Mouse (Mus musculus): ENCODE results near the gene Gimap4. TPM values are rescaled to one million over a fixed set of nuclear protein-coding genes. Genes with fewer than 3 reads are reported as not detected.

The Gimap4 gene
- polyA plus RNA-seq, 1 experiment = 73.5 TPM

DNA sequence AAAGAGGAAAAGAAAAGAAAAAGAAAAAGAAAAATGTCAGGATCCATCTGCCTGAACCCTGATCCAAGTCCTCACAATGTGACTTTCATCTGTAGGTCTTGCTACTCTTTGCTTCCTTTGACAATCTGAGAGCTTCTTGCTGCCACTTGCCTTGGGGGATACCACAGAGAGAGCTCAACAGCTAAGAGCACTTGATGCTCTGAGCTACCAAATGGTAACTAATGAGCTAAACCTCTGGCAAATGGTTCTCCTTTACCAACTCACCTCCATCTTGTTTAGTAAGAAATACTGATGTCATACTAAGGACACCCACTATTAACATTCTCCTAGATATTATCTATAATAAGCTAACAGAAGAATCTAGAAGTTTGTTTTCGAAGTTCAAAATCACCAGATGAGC is 49.3 kb downstream of the Gimap4 start:
- 85% methylated on average over 1 of the region's 1 CpGs for WGBS
- Histone ChIP-seq H3K27me3 (ENCODE audit: control insufficient read depth, insufficient read depth, low read length) (no peaks in the 10 kb centered on the region), H3K4me3 (ENCODE audit: extremely low read depth, insufficient read depth, insufficient read length) (no peak overlapping the region), H3K27ac (ENCODE audit: insufficient read depth, low read length) (peak overlapping the region; percentile 88), H3K4me1 (ENCODE audit: control insufficient read depth, insufficient read depth, insufficient read length) (peaks cover 33% of the 10 kb centered on the region), H3K36me3 (ENCODE audit: control insufficient read depth, insufficient read depth, low read length) (peaks cover 2% of the 10 kb centered on the region; the same call in 1 of the 2 replicates)
- TF ChIP-seq POLR2A (IDR thresholded peaks at IDR 0.05; ENCODE audit: low read depth, low read length) = no peak
- no peak for TF ChIP-seq CTCF (IDR thresholded peaks at IDR 0.05; ENCODE audit: extremely low read depth, insufficient read depth, insufficient read length, insufficient replicate concordance)
- no peak for DNase-seq (ENCODE audit: low read depth in 1 of 2, low spot score in 2 of 2)

DNA sequence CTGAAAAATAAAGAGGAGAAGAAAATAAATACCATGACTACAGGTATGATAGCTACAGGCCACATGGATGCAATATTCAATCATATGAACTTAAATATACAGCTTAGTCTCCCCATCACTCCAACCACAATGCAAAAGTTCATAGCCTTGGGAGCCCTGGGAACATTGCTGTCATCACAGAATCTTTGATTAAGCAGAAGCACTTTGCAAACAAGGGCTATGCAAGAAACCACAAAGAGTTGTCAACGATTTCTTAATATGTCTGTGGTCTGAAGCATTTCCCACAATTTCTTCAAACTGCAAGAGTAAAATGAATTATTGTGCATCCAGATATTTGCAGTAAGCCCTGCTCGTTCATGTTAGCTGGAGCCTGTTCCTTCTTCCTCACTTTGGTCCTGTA is 52.7 kb downstream of the Gimap4 start:
- TF ChIP-seq CTCF (IDR thresholded peaks at IDR 0.05; ENCODE audit: extremely low read depth, insufficient read depth, insufficient read length, insufficient replicate concordance) (no peak), POLR2A (IDR thresholded peaks at IDR 0.05; ENCODE audit: low read depth, low read length) (no peak)
- DNase-seq (ENCODE audit: low read depth in 1 of 2, low spot score in 2 of 2) = no peak
- Histone ChIP-seq H3K36me3 (ENCODE audit: control insufficient read depth, insufficient read depth, low read length) (peaks cover 10% of the 10 kb centered on the region), H3K4me1 (ENCODE audit: control insufficient read depth, insufficient read depth, insufficient read length) (peaks cover 28% of the 10 kb centered on the region; the same call in 1 of the 2 replicates), H3K27me3 (ENCODE audit: control insufficient read depth, insufficient read depth, low read length) (no peaks in the 10 kb centered on the region), H3K27ac (ENCODE audit: insufficient read depth, low read length) (peak overlapping the region; percentile 85), H3K4me3 (ENCODE audit: extremely low read depth, insufficient read depth, insufficient read length) (peak overlapping the region; percentile 2; the same call in 1 of the 2 replicates)
- 8% methylated on average over 2 of the region's 2 CpGs for WGBS

DNA sequence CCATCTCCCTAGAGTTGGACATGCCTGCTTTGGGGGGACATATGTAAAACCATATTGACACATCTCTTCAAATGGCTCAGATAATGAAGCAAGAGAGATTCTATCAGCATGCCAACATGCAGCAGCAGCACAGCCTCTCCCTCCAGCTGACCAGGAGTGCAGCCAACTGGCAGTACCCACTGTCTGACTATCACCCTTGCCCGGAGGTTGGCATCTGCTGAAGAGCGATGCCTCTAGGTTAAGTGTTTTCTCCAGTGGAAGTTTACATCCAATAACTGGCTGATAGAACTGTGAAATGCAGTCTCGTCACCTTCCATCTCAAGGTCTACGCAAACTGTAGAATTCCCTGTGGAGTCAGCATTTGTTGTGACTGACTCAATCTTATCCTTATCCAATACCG is 53.3 kb downstream of the Gimap4 start:
- Histone ChIP-seq H3K36me3 (ENCODE audit: control insufficient read depth, insufficient read depth, low read length) (peaks cover 16% of the 10 kb centered on the region), H3K4me1 (ENCODE audit: control insufficient read depth, insufficient read depth, insufficient read length) (peaks cover 32% of the 10 kb centered on the region), H3K27ac (ENCODE audit: insufficient read depth, low read length) (peak overlapping the region; percentile 85), H3K4me3 (ENCODE audit: extremely low read depth, insufficient read depth, insufficient read length) (peak overlapping the region; percentile 43; the same call in 1 of the 2 replicates), H3K27me3 (ENCODE audit: control insufficient read depth, insufficient read depth, low read length) (no peaks in the 10 kb centered on the region)
- 64% methylated on average over 5 of the region's 5 CpGs for WGBS
- TF ChIP-seq CTCF (IDR thresholded peaks at IDR 0.05; ENCODE audit: extremely low read depth, insufficient read depth, insufficient read length, insufficient replicate concordance) (no peak), POLR2A (IDR thresholded peaks at IDR 0.05; ENCODE audit: low read depth, low read length) (no peak)
- no peak for DNase-seq (ENCODE audit: low read depth in 1 of 2, low spot score in 2 of 2)

DNA sequence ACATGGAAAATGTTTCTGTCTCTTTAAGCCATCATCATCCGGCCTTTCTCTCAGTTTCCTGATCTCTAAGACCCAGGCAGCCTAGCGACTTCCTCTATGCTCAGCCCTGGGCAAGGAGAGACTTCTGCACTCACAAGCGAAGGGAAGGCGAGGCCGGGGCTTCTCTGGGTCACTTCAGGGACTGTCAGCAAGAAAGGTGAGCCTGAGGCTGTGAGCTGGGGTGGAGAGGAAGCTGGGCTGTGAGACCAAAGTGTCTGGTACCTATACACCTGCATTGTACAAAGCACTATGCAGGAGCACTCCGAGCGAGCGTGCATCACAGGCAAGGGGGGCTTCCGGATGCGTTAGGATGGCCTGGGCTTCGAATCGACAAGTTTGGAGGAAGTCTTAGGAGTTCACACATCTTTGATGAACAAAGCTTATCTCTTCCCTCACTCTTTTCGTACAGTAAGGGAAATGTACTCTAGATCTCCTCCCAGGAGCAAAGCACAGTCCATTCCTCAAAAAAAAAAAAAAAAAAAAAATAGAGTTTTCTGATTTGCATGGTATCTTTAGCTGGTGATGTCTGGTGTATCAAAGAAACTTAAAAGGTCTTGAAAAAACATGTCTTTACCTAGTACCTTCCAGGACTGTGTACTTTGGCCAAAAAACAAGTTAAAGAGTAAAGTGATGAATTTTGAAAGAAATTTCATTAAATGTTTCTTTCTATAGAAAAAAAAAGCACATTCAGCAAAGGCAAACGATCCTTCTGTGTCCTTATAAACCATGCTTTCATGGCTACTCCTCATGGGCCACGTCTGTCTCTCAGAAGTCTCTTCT is 54.8 kb downstream of the Gimap4 start, which contains the start of gene Gimap1:
Gimap1 (plus strand) TSS at position 94 of the 819 bp plus-strand sequence.
- H3K36me3 ChIP-seq (ENCODE audit: control insufficient read depth, insufficient read depth, low read length) = peaks cover 22% of the 10 kb centered on the region
- WGBS = 2% methylated on average over 15 of the region's 15 CpGs
- H3K27ac ChIP-seq (ENCODE audit: insufficient read depth, low read length) = peak within 1 kb of the TSS; percentile 100
- TF ChIP-seq POLR2A (IDR thresholded peaks at IDR 0.05; ENCODE audit: low read depth, low read length) (peak; percentile 95), CTCF (IDR thresholded peaks at IDR 0.05; ENCODE audit: extremely low read depth, insufficient read depth, insufficient read length, insufficient replicate concordance) (no peak)
- no peaks in the 10 kb centered on the region for H3K27me3 ChIP-seq (ENCODE audit: control insufficient read depth, insufficient read depth, low read length)
- peak; percentile 62 to 82 for DNase-seq (ENCODE audit: low read depth in 1 of 2, low spot score in 2 of 2)
- H3K4me1 ChIP-seq (ENCODE audit: control insufficient read depth, insufficient read depth, insufficient read length) = peaks cover 37% of the 10 kb centered on the region
- H3K4me3 ChIP-seq (ENCODE audit: extremely low read depth, insufficient read depth, insufficient read length) = peak within 1 kb of the TSS; percentile 93

GRCm38 (mm10) chr6:48739780-48740055 is 55.4 kb downstream of the Gimap4 start:
- no peaks in the 10 kb centered on the region for H3K27me3 ChIP-seq (ENCODE audit: control insufficient read depth, insufficient read depth, low read length)
- 13% methylated on average over 3 of the region's 3 CpGs for WGBS
- peaks cover 34% of the 10 kb centered on the region for H3K4me1 ChIP-seq (ENCODE audit: control insufficient read depth, insufficient read depth, insufficient read length)

DNA sequence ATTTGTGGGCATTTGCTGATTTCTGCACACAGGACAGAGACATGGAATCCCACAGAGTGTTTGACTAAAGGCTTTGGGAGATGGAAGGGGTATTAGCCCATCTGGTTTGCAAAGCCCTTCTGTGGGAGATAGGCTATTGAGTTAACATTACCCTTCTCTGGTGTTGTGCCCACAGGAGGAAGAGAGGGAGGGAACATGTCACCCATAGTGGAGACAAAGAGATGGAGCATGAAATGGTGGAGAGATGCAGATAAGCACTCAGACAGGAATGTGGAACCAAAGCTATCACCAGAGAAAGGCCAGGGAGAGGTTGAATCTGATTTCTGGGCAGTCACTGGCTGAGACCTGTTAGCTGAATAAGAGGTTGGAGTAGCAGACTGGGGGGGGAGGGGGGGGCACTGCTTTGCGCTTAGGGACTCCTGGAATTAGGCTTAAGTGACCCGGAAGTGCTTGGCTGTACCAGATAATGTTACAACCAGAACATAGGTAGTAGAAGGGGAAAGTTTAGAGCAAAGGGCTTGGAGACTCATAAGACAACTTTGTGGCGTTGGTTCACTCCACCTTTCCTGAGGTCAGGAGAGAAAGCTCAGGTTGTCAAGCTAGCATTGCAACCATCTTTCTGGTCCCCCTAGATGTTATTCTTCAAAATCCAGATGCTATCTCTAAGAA is 56.3 kb downstream of the Gimap4 start:
- H3K27ac ChIP-seq (ENCODE audit: insufficient read depth, low read length) = peak overlapping the region; percentile 97
- no peak for DNase-seq (ENCODE audit: low read depth in 1 of 2, low spot score in 2 of 2)
- H3K27me3 ChIP-seq (ENCODE audit: control insufficient read depth, insufficient read depth, low read length) = no peaks in the 10 kb centered on the region
- WGBS = 18% methylated on average over 3 of the region's 3 CpGs
- peaks cover 35% of the 10 kb centered on the region for H3K4me1 ChIP-seq (ENCODE audit: control insufficient read depth, insufficient read depth, insufficient read length)
- H3K4me3 ChIP-seq (ENCODE audit: extremely low read depth, insufficient read depth, insufficient read length) = peak overlapping the region; percentile 66
- H3K36me3 ChIP-seq (ENCODE audit: control insufficient read depth, insufficient read depth, low read length) = peaks cover 22% of the 10 kb centered on the region
- TF ChIP-seq POLR2A (IDR thresholded peaks at IDR 0.05; ENCODE audit: low read depth, low read length) = no peak; the same call in 1 of the 2 replicates
- TF ChIP-seq CTCF (IDR thresholded peaks at IDR 0.05; ENCODE audit: extremely low read depth, insufficient read depth, insufficient read length, insufficient replicate concordance) = no peak

More at GRCm38 (mm10) chr6:48739780-48740055, 55.4 kb downstream of the Gimap4 start:
- Histone ChIP-seq H3K36me3 (ENCODE audit: control insufficient read depth, insufficient read depth, low read length) (peaks cover 22% of the 10 kb centered on the region), H3K27ac (ENCODE audit: insufficient read depth, low read length) (peak overlapping the region; percentile 97), H3K4me3 (ENCODE audit: extremely low read depth, insufficient read depth, insufficient read length) (peak overlapping the region; percentile 93)
- TF ChIP-seq POLR2A (IDR thresholded peaks at IDR 0.05; ENCODE audit: low read depth, low read length) (no peak), CTCF (IDR thresholded peaks at IDR 0.05; ENCODE audit: extremely low read depth, insufficient read depth, insufficient read length, insufficient replicate concordance) (no peak)
- DNase-seq (ENCODE audit: low read depth in 1 of 2, low spot score in 2 of 2) = no peak
